Mouse (Mus musculus) lung, adult 2 months (tissue): ENCODE data around the gene Thap2.

Source experiments
- CTCF ChIP-seq: fragments of 200-500 bp; IDR thresholded peaks from 2 replicates; pipeline ENCODE4 v1.5.1; 2011; ENCODE audit warnings: mild to moderate bottlenecking, low read length, control low read depth; ENCODE audit not compliant: insufficient read depth
- POLR2A ChIP-seq: fragments of 200-500 bp; IDR thresholded peaks from 2 replicates; pipeline ENCODE4 v1.6.1; 2011; ENCODE audit warnings: low read depth, mild to moderate bottlenecking, control low read depth, low read length, borderline replicate concordance; ENCODE audit errors: extremely low read depth

DNA sequence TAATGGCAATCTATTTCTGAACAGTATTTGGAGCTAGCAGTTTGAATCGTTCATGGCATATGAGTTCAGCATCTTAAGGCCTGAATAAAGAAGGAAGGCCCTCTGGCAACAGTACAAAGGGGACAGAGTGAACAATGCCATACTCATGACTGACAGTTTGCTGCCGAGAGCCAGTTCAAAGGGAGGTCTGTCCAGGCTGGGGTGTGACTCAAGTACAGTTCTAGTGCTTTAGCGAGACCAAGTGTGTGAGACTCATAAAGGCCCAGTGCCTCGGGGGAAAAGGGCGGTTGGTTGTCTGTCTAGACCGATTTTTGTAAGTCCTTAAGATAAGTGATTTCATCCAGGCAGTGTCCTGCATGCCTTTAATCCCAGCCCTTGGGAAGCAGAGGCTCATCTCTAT is 29.7 kb downstream of the Thap2 start:
- TF ChIP-seq POLR2A (no peak), CTCF (no peak)
